Mouse (Mus musculus): Measurements from ENCODE around the gene Ap2a2. TPM values are rescaled to one million over a fixed set of nuclear protein-coding genes. Genes with fewer than 3 reads are reported as not detected.
A peak's percentile ranks its signal among the peaks of the same experiment; 100 is the strongest.

Gene Ap2a2
- polyA plus RNA-seq, 1 experiment from 2014 or later, result 100 TPM

- no peak overlapping the region for H3K4me3 ChIP-seq (ENCODE audit: low read depth, low read length)
- H3K27me3 ChIP-seq (ENCODE audit: control insufficient read depth, insufficient read depth, low read length), result no peaks in the 10 kb centered on the region
- DNase-seq (ENCODE audit: low spot score) (no peak), ATAC-seq (ENCODE audit: insufficient read depth, low FRiP score, low TSS enrichment) (peak; percentile 35; the same call in 1 of the 2 replicates)
- 93% methylated on average over 4 of the region's 4 CpGs for WGBS
- no peaks in the 10 kb centered on the region for H3K36me3 ChIP-seq (ENCODE audit: control insufficient read depth, insufficient read depth, low read length)
- H3K9ac ChIP-seq (ENCODE audit: low read length), result no peak overlapping the region
- no peak overlapping the region for H3K4me2 ChIP-seq (ENCODE audit: low read depth)
- H3K9me3 ChIP-seq (ENCODE audit: control insufficient read depth, low read length), result no peaks in the 10 kb centered on the region
- no peaks in the 10 kb centered on the region for H3K4me1 ChIP-seq (ENCODE audit: control insufficient read depth, insufficient read depth, low read length)
- H3K27ac ChIP-seq (ENCODE audit: low read depth, low read length), result no peak overlapping the region
These were observed 36.4 kb upstream of the Ap2a2 start for GRCm38 (mm10) chr7:141525580-141525925.

- Histone ChIP-seq H3K4me2 (ENCODE audit: low read depth) (no peak overlapping the region), H3K36me3 (ENCODE audit: control insufficient read depth, insufficient read depth, low read length) (no peaks in the 10 kb centered on the region), H3K9ac (ENCODE audit: low read length) (no peak overlapping the region), H3K4me3 (ENCODE audit: low read depth, low read length) (no peak overlapping the region), H3K4me1 (ENCODE audit: control insufficient read depth, insufficient read depth, low read length) (peaks cover 14% of the 10 kb centered on the region), H3K27ac (ENCODE audit: low read depth, low read length) (no peak overlapping the region), H3K9me3 (ENCODE audit: control insufficient read depth, low read length) (no peaks in the 10 kb centered on the region), H3K27me3 (ENCODE audit: control insufficient read depth, insufficient read depth, low read length) (no peaks in the 10 kb centered on the region)
- no peak for DNase-seq (ENCODE audit: low spot score)
- 75% methylated on average over 1 of the region's 1 CpGs for WGBS
- ATAC-seq (ENCODE audit: insufficient read depth, low FRiP score, low TSS enrichment), result no peak
These were observed 26.4 kb upstream of the Ap2a2 start for GRCm38 (mm10) chr7:141535570-141535969.

GRCm38 (mm10) chr7:141538852-141539555, 23.0 kb upstream of the Ap2a2 start:
- H3K9ac ChIP-seq (ENCODE audit: low read length), result peak overlapping the region; percentile 67
- H3K4me3 ChIP-seq (ENCODE audit: low read depth, low read length), result peak overlapping the region; percentile 54
- H3K36me3 ChIP-seq (ENCODE audit: control insufficient read depth, insufficient read depth, low read length), result no peaks in the 10 kb centered on the region
- ATAC-seq (ENCODE audit: insufficient read depth, low FRiP score, low TSS enrichment), result no peak
- 22% methylated on average over 18 of the region's 18 CpGs for WGBS
- DNase-seq (ENCODE audit: low spot score), result no peak
- H3K27ac ChIP-seq (ENCODE audit: low read depth, low read length), result no peak overlapping the region
- H3K4me2 ChIP-seq (ENCODE audit: low read depth), result peak overlapping the region; percentile 56
- no peaks in the 10 kb centered on the region for H3K27me3 ChIP-seq (ENCODE audit: control insufficient read depth, insufficient read depth, low read length)
- peaks cover 15% of the 10 kb centered on the region for H3K4me1 ChIP-seq (ENCODE audit: control insufficient read depth, insufficient read depth, low read length)
- H3K9me3 ChIP-seq (ENCODE audit: control insufficient read depth, low read length), result no peaks in the 10 kb centered on the region

- H3K27me3 ChIP-seq (ENCODE audit: control insufficient read depth, insufficient read depth, low read length), result no peaks in the 10 kb centered on the region
- H3K27ac ChIP-seq (ENCODE audit: low read depth, low read length), result no peak within 1 kb of the TSS
- peak within 1 kb of the TSS; percentile 56 for H3K4me2 ChIP-seq (ENCODE audit: low read depth)
- no peaks in the 10 kb centered on the region for H3K36me3 ChIP-seq (ENCODE audit: control insufficient read depth, insufficient read depth, low read length)
- ATAC-seq (ENCODE audit: insufficient read depth, low FRiP score, low TSS enrichment), result peak; percentile 94
- peak within 1 kb of the TSS; percentile 67 for H3K9ac ChIP-seq (ENCODE audit: low read length)
- H3K4me3 ChIP-seq (ENCODE audit: low read depth, low read length), result peak within 1 kb of the TSS; percentile 54
- no peaks in the 10 kb centered on the region for H3K9me3 ChIP-seq (ENCODE audit: control insufficient read depth, low read length)
- WGBS, result 2% methylated on average over 46 of the region's 46 CpGs
- peak; percentile 100 for DNase-seq (ENCODE audit: low spot score)
- H3K4me1 ChIP-seq (ENCODE audit: control insufficient read depth, insufficient read depth, low read length), result peaks cover 15% of the 10 kb centered on the region
These were observed 22.2 kb upstream of the Ap2a2 start, which contains the start of gene Chid1 for GRCm38 (mm10) chr7:141539556-141540311. TSS of gene Chid1 (minus strand) at chr7:141539857.

- H3K4me1 ChIP-seq (ENCODE audit: control insufficient read depth, insufficient read depth, low read length), result peaks cover 15% of the 10 kb centered on the region
- H3K9me3 ChIP-seq (ENCODE audit: control insufficient read depth, low read length), result no peaks in the 10 kb centered on the region
- H3K27me3 ChIP-seq (ENCODE audit: control insufficient read depth, insufficient read depth, low read length), result no peaks in the 10 kb centered on the region
- ATAC-seq (ENCODE audit: insufficient read depth, low FRiP score, low TSS enrichment), result peak; percentile 42
- H3K4me3 ChIP-seq (ENCODE audit: low read depth, low read length), result peak overlapping the region; percentile 54
- WGBS, result 64% methylated on average over 13 of the region's 13 CpGs
- no peak for DNase-seq (ENCODE audit: low spot score)
- H3K4me2 ChIP-seq (ENCODE audit: low read depth), result peak overlapping the region; percentile 56
- no peaks in the 10 kb centered on the region for H3K36me3 ChIP-seq (ENCODE audit: control insufficient read depth, insufficient read depth, low read length)
- H3K27ac ChIP-seq (ENCODE audit: low read depth, low read length), result no peak overlapping the region
- peak overlapping the region; percentile 48; the same call in 1 of the 2 replicates for H3K9ac ChIP-seq (ENCODE audit: low read length)
These were observed 21.5 kb upstream of the Ap2a2 start for GRCm38 (mm10) chr7:141540312-141541081.

GRCm38 (mm10) chr7:141541681-141542080, 20.3 kb upstream of the Ap2a2 start:
- Histone ChIP-seq H3K27me3 (ENCODE audit: control insufficient read depth, insufficient read depth, low read length) (no peaks in the 10 kb centered on the region), H3K9me3 (ENCODE audit: control insufficient read depth, low read length) (no peaks in the 10 kb centered on the region), H3K4me3 (ENCODE audit: low read depth, low read length) (no peak overlapping the region), H3K27ac (ENCODE audit: low read depth, low read length) (no peak overlapping the region), H3K36me3 (ENCODE audit: control insufficient read depth, insufficient read depth, low read length) (no peaks in the 10 kb centered on the region), H3K4me2 (ENCODE audit: low read depth) (no peak overlapping the region), H3K4me1 (ENCODE audit: control insufficient read depth, insufficient read depth, low read length) (peaks cover 15% of the 10 kb centered on the region), H3K9ac (ENCODE audit: low read length) (no peak overlapping the region)
- 84% methylated on average over 4 of the region's 4 CpGs for WGBS
- DNase-seq (ENCODE audit: low spot score) (no peak), ATAC-seq (ENCODE audit: insufficient read depth, low FRiP score, low TSS enrichment) (no peak)

- Histone ChIP-seq H3K9ac (ENCODE audit: low read length) (no peak overlapping the region), H3K27me3 (ENCODE audit: control insufficient read depth, insufficient read depth, low read length) (no peaks in the 10 kb centered on the region), H3K4me1 (ENCODE audit: control insufficient read depth, insufficient read depth, low read length) (peaks cover 15% of the 10 kb centered on the region), H3K36me3 (ENCODE audit: control insufficient read depth, insufficient read depth, low read length) (no peaks in the 10 kb centered on the region), H3K4me2 (ENCODE audit: low read depth) (no peak overlapping the region), H3K27ac (ENCODE audit: low read depth, low read length) (no peak overlapping the region), H3K9me3 (ENCODE audit: control insufficient read depth, low read length) (no peaks in the 10 kb centered on the region), H3K4me3 (ENCODE audit: low read depth, low read length) (no peak overlapping the region)
- DNase-seq (ENCODE audit: low spot score) (no peak), ATAC-seq (ENCODE audit: insufficient read depth, low FRiP score, low TSS enrichment) (no peak)
- 83% methylated on average over 2 of the region's 2 CpGs for WGBS
These were observed 19.4 kb upstream of the Ap2a2 start for GRCm38 (mm10) chr7:141542588-141542987.

GRCm38 (mm10) chr7:141544654-141545053, 17.3 kb upstream of the Ap2a2 start:
- H3K4me2 ChIP-seq (ENCODE audit: low read depth), result no peak overlapping the region
- WGBS, result 86% methylated on average over 4 of the region's 4 CpGs
- DNase-seq (ENCODE audit: low spot score) (no peak), ATAC-seq (ENCODE audit: insufficient read depth, low FRiP score, low TSS enrichment) (no peak)
- H3K27me3 ChIP-seq (ENCODE audit: control insufficient read depth, insufficient read depth, low read length), result no peaks in the 10 kb centered on the region
- no peak overlapping the region for H3K9ac ChIP-seq (ENCODE audit: low read length)
- H3K4me3 ChIP-seq (ENCODE audit: low read depth, low read length), result no peak overlapping the region
- H3K9me3 ChIP-seq (ENCODE audit: control insufficient read depth, low read length), result no peaks in the 10 kb centered on the region
- H3K27ac ChIP-seq (ENCODE audit: low read depth, low read length), result no peak overlapping the region
- H3K4me1 ChIP-seq (ENCODE audit: control insufficient read depth, insufficient read depth, low read length), result peaks cover 8% of the 10 kb centered on the region
- H3K36me3 ChIP-seq (ENCODE audit: control insufficient read depth, insufficient read depth, low read length), result no peaks in the 10 kb centered on the region
